Mouse (Mus musculus) erythroid progenitor cell, adult 5-6 weeks (primary cell): ENCODE measurements around the gene Caml. TPM values are rescaled to one million over a fixed set of nuclear protein-coding genes. Genes with fewer than 3 reads are reported as not detected.
"Not testable (repeated sequence)": the region's sequence is repeated elsewhere in the genome, so short reads cannot be mapped to it uniquely, and the experiment has no call there.

Experiments used
- ATAC-seq: replicated peaks from 2 replicates; pipeline ENCODE4 v1.8.0; 2016; ENCODE audit warnings: moderate number of reproducible peaks, mild to moderate bottlenecking, moderate TSS enrichment, inconsistent platforms; ENCODE audit not compliant: poor library complexity, low FRiP score, severe bottlenecking
- total RNA-seq, 2 experiments: library from RNA; stranded (forward) in 1 of 2; stranded (reverse) in 1 of 2; fragments of 150-400 nt in 1 of 2; fragments of 186-747, 209-891 nt in 1 of 2; gene quantifications; 2 replicates each; pipeline versions ENCODE4 v1.2.3 to v1.2.4; 2015 to 2017; ENCODE audit warnings: low replicate concordance in 2 of 2

Gene Caml
- total RNA-seq (2015; ENCODE audit: low replicate concordance), result 15.5 and 34.6 TPM in 2 replicates
- 34.7 and 35.4 TPM in 2 replicates for total RNA-seq (2017; ENCODE audit: low replicate concordance)

GRCm38 (mm10) chr13:55622649-55623541 is at the start of gene Caml:
Caml (plus strand) TSS chr13:55623005.
- ATAC-seq, result peak; percentile 96

GRCm38 (mm10) chr13:55573432-55573831 is 49.4 kb upstream of the Caml start, which contains the start of gene Tmed9:
Tmed9 (plus strand) TSS chr13:55573732.
- ATAC-seq, result no peak

GRCm38 (mm10) chr13:55574321-55574720 is 48.5 kb upstream of the Caml start:
- ATAC-seq, result no peak

GRCm38 (mm10) chr13:55575932-55576331 is 46.9 kb upstream of the Caml start:
- no peak for ATAC-seq

- not testable (repeated sequence) for ATAC-seq
Observed at GRCm38 (mm10) chr13:55576872-55577271, 45.9 kb upstream of the Caml start.

- no peak for ATAC-seq
Observed at GRCm38 (mm10) chr13:55578086-55578485, 44.7 kb upstream of the Caml start.

- no peak for ATAC-seq
Observed at GRCm38 (mm10) chr13:55591961-55592490, 30.8 kb upstream of the Caml start.

- peak; percentile 100 for ATAC-seq
Observed at GRCm38 (mm10) chr13:55592512-55593253, 30.1 kb upstream of the Caml start.

- ATAC-seq, result peak; percentile 48
Observed at GRCm38 (mm10) chr13:55593254-55593747, 29.5 kb upstream of the Caml start.

GRCm38 (mm10) chr13:55595375-55595774 is 27.4 kb upstream of the Caml start:
- ATAC-seq, result no peak

GRCm38 (mm10) chr13:55596802-55597201 is 26.0 kb upstream of the Caml start:
- no peak for ATAC-seq

- ATAC-seq, result peak; percentile 96
Observed at GRCm38 (mm10) chr13:55599566-55600540, 23.0 kb upstream of the Caml start, which contains the start of gene B4galt7. B4galt7 (plus strand) TSS chr13:55599896.

- no peak for ATAC-seq
Observed at GRCm38 (mm10) chr13:55600657-55601056, 22.1 kb upstream of the Caml start.

- ATAC-seq, result peak; percentile 57
Observed at GRCm38 (mm10) chr13:55601611-55602010, 21.2 kb upstream of the Caml start.

- ATAC-seq, result no peak
Observed at GRCm38 (mm10) chr13:55604606-55605005, 18.2 kb upstream of the Caml start.

- no peak for ATAC-seq
Observed at GRCm38 (mm10) chr13:55606899-55607623, 15.7 kb upstream of the Caml start.

GRCm38 (mm10) chr13:55607624-55608006 is 15.2 kb upstream of the Caml start:
- ATAC-seq, result no peak

GRCm38 (mm10) chr13:55611996-55612395 is 10.8 kb upstream of the Caml start:
- no peak for ATAC-seq
